ENCODE assay signal across 8 mouse cellular contexts in the genomic region with DNA sequence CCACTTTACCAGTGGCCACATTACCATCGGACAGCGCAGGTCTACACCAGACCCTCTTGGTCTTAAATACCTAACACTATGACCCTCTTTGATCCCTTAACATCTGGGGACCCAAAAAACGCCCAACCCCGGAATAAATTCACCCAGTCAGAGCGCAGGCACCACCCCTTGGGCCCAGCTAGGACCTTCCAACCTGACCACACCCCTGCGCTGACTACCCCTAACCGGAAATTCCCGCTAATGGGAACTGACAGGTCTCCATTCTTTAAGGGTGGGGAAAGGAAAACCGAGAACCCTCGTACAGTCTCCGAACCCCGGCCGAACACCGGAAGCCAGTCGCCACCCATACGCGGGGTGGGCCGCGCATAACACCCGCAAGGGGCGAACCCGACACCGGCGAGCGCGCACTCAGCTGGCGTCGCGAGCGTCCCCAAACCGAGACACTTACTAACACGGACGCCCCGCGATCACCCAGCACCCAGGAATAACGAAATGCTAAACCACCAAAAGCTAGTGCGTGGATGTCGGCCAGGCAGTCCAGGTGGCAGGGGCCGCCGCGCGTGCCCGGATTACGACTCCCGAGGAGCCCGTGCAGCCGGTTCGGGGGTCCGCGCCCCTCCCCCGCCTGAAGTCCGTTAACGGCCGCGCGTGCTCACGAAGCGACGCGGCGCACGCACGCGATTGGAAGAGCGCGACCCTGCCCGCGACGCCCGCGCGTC. TPM values are rescaled to one million over a fixed set of nuclear protein-coding genes. Genes with fewer than 3 reads are reported as not detected.
A peak's percentile ranks its signal among the peaks of the same experiment; 100 is the strongest.
DNase-seq lines count a peak whose midpoint lies in the region; ATAC-seq and TF ChIP-seq lines count a peak whose summit lies in the region.

No protein-coding gene starts in this region.

- H3K9ac ChIP-seq in forebrain, embryonic 12.5 days, result peak overlapping the region; percentile 82
- peak overlapping the region; percentile 81 for H3K9ac ChIP-seq in lung, postnatal 0 days (replicated peaks; ENCODE audit: low read depth)

- H3K36me3 ChIP-seq in G1E (replicated peaks), result peaks cover 32% of the 10 kb centered on the region
- no peaks in the 10 kb centered on the region for H3K36me3 ChIP-seq in forebrain, embryonic 12.5 days (replicated peaks)
- no peaks in the 10 kb centered on the region for H3K36me3 ChIP-seq in lung, postnatal 0 days (ENCODE audit: insufficient read depth, low read length)

- H3K4me2 ChIP-seq in forebrain, embryonic 12.5 days, result peak overlapping the region; percentile 81
- peak overlapping the region; percentile 54 for H3K4me2 ChIP-seq in lung, postnatal 0 days (replicated peaks; ENCODE audit: low read depth, low read length)

- peaks cover 3% of the 10 kb centered on the region; the same call in 1 of the 2 replicates for H3K27me3 ChIP-seq in G1E (ENCODE audit: insufficient read depth, low read length)
- H3K27me3 ChIP-seq in forebrain, embryonic 12.5 days, result 0 out of 2 replicates have a peak, but pooled peaks cover 9% of the 10 kb centered on the region
- no peaks in the 10 kb centered on the region for H3K27me3 ChIP-seq in lung, postnatal 0 days (replicated peaks; ENCODE audit: insufficient read depth, low read length)

- H3K9me3 ChIP-seq in G1E (replicated peaks), result peaks cover 6% of the 10 kb centered on the region
- no peaks in the 10 kb centered on the region for H3K9me3 ChIP-seq in forebrain, embryonic 12.5 days
- H3K9me3 ChIP-seq in lung, postnatal 0 days (ENCODE audit: low read length), result no peaks in the 10 kb centered on the region

- TF ChIP-seq CTCF in G1E (IDR thresholded peaks at IDR 0.05; ENCODE audit: low read depth, low read length), result no peak
- TF ChIP-seq CTCF in lung, postnatal 0 days (IDR thresholded peaks at IDR 0.05), result no peak

- ATAC-seq in G1E (ENCODE audit: extremely low read depth, insufficient number of reproducible peaks, low FRiP score, poor library complexity, severe bottlenecking), result peak; percentile 61
- peak; percentile 75 for ATAC-seq in forebrain, embryonic 12.5 days (ENCODE audit: low FRiP score)
- peak; percentile 70 for ATAC-seq in lung, postnatal 0 days

- peak overlapping the region; percentile 90 for H3K27ac ChIP-seq in forebrain, embryonic 12.5 days
- H3K27ac ChIP-seq in lung, postnatal 0 days (ENCODE audit: low read length), result peak overlapping the region; percentile 95

- under 1% methylated on average over 72 of the region's 72 CpGs for WGBS in forebrain, embryonic 12.5 days
- WGBS in lung, postnatal 0 days, result under 1% methylated on average over 58 of the region's 72 CpGs

- intact Hi-C loops in heart, postnatal 14 days (cut with DNase I), result loop anchor here (2.0 to 5.0 kb wide), 3 partner anchors 39 to 303 kb away; no protein-coding TSS in a partner anchor

- peak; percentile 47 for DNase-seq in G1E (ENCODE audit: low spot score)
- peak; percentile 19 to 45 for DNase-seq in adrenal gland, postnatal 4 days (ENCODE audit: low spot score in 2 of 2)
- DNase-seq in heart, postnatal 14 days, result peak; percentile 59 to 62
- peak; percentile 75 for DNase-seq in kidney, postnatal 36 days
- DNase-seq in lung, postnatal 0 days (ENCODE audit: low spot score), result peak; percentile 88
- DNase-seq in ovary, postnatal 10 days (ENCODE audit: low spot score), result peak; percentile 32
- DNase-seq in right cerebral cortex, adult 18-20 months, result no peak

- H3K4me3 ChIP-seq in G1E (ENCODE audit: low read depth, low read length), result peak overlapping the region; percentile 97
- H3K4me3 ChIP-seq in forebrain, embryonic 12.5 days (replicated peaks), result peak overlapping the region; percentile 89
- H3K4me3 ChIP-seq in lung, postnatal 0 days (ENCODE audit: low read depth, low read length), result peak overlapping the region; percentile 98

- H3K4me1 ChIP-seq in G1E (ENCODE audit: insufficient read depth, low read depth, low read length), result peaks cover 49% of the 10 kb centered on the region
- peaks cover 19% of the 10 kb centered on the region for H3K4me1 ChIP-seq in forebrain, embryonic 12.5 days
- peaks cover 4% of the 10 kb centered on the region; the same call in 1 of the 2 replicates for H3K4me1 ChIP-seq in lung, postnatal 0 days (ENCODE audit: insufficient read depth, low read depth, low read length)

- 0 out of 2 replicates have a peak, but pooled peaks have one; percentile 5 for TF ChIP-seq EP300 in lung, postnatal 0 days (IDR thresholded peaks at IDR 0.05)

RNA-seq across cellular contexts. Expression of a gene that starts 0.5 kb away (rescaled TPM):
- 270 and 306 TPM in 2 replicates for total RNA-seq in G1E (2014; fragmentation: Nextera tagmentation)
- total RNA-seq in G1E (2017), result 228 and 262 TPM in 2 replicates
- 9.1 and 12.0 TPM in 2 replicates for polyA plus RNA-seq in G1E (2012)
- total RNA-seq in adrenal gland, postnatal 4 days (2021), result 100 to 1,000 TPM in 1 of 2 experiments, 10 to 100 TPM in 1; 94.4 to 117 TPM
- 91.5 and 106 TPM in 2 replicates for polyA plus RNA-seq in forebrain, embryonic 12.5 days (2016; fragmentation: Nextera tagmentation; extraction: Ambion mirVana)
- total RNA-seq in heart, postnatal 14 days (2021), result 10 to 100 TPM; 38.8 to 39.5 TPM
- polyA plus RNA-seq in lung, postnatal 0 days (2015; fragmentation: Nextera tagmentation; extraction: Ambion mirVana), result 52.4 and 58.3 TPM in 2 replicates

RNA-seq across cellular contexts. Expression of a gene that starts 27.5 kb away (rescaled TPM):
- total RNA-seq in G1E (2014; fragmentation: Nextera tagmentation) (229 and 276 TPM in 2 replicates), G1E (2017) (224 and 269 TPM in 2 replicates)
- polyA plus RNA-seq in G1E (2012), result 30.1 and 44.2 TPM in 2 replicates
- 10 to 100 TPM; 85.4 to 89.7 TPM for total RNA-seq in adrenal gland, postnatal 4 days (2021)
- 220 and 228 TPM in 2 replicates for polyA plus RNA-seq in forebrain, embryonic 12.5 days (2016; fragmentation: Nextera tagmentation; extraction: Ambion mirVana)
- 10 to 100 TPM; 49.1 to 49.9 TPM for total RNA-seq in heart, postnatal 14 days (2021)
- 64.3 and 70.1 TPM in 2 replicates for polyA plus RNA-seq in lung, postnatal 0 days (2015; fragmentation: Nextera tagmentation; extraction: Ambion mirVana)

RNA-seq across cellular contexts. Expression of a gene that starts 41.2 kb away (rescaled TPM):
- total RNA-seq in G1E (2014; fragmentation: Nextera tagmentation) (29.9 and 43.3 TPM in 2 replicates), G1E (2017) (23.7 and 27.0 TPM in 2 replicates)
- polyA plus RNA-seq in G1E (2012), result 19.2 and 23.1 TPM in 2 replicates
- 10 to 100 TPM; 44.4 to 50.0 TPM for total RNA-seq in adrenal gland, postnatal 4 days (2021)
- 28.3 and 30.9 TPM in 2 replicates for polyA plus RNA-seq in forebrain, embryonic 12.5 days (2016; fragmentation: Nextera tagmentation; extraction: Ambion mirVana)
- 10 to 100 TPM; 17.9 to 19.4 TPM for total RNA-seq in heart, postnatal 14 days (2021)
- polyA plus RNA-seq in lung, postnatal 0 days (2015; fragmentation: Nextera tagmentation; extraction: Ambion mirVana), result 27.5 and 29.2 TPM in 2 replicates
